Mouse (Mus musculus) E14TG2a.4 (cell line): Measurements from ENCODE around the gene 1700029I15Rik.

Experiments used
- CTCF ChIP-seq: conservative IDR thresholded peaks from 2 replicates; pipeline ENCODE4 v1.5.1; 2014; ENCODE audit warnings: low read length
- POU5F1 ChIP-seq: IDR thresholded peaks from 2 replicates; pipeline ENCODE4 v1.6.1; 2014; ENCODE audit warnings: low read length, borderline replicate concordance

- no peak for TF ChIP-seq CTCF
- TF ChIP-seq POU5F1 = no peak
Measured at GRCm38 (mm10) chr2:92379783-92380494, 2.4 kb upstream of the 1700029I15Rik start.
